In the genomic region with DNA sequence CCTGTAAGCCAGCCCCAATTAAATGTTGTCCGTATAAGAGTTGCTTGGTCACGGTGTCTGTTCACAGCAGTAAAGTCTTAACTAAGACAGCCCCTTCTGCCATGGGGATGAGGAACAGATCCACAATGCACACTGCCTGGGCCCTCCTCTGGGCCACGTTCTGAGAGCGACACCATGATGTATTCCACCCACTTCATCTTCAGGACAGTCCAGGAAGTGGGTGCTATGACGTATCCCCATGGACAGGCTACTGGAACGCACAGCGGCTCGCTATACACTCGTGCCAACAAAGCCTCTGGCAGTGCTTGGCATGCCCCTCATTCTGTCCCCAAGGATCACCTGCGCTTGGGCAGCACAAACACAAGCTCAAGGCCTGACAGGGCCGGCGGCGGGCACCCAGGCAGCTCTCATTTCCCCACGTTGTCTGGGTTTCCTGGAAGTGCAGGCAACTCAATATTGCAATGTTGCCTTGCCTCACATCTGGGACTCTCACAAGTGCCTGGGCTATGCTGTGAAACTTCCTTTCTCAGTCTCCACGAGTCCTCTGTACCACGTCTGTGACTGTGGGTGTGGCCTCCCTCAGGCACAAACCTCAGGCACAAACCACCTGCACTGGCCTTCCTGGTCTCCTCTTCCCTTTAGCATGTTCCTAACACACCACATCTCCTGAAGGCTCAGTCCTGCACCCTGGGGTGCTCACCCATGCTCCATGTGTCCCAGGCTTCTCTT, we compare ENCODE assay signal across 23 mouse cellular contexts. TPM values are rescaled to one million over a fixed set of nuclear protein-coding genes. Genes with fewer than 3 reads are reported as not detected.
A peak's percentile ranks its signal among the peaks of the same experiment; 100 is the strongest.
DNase-seq lines count a peak whose midpoint lies in the region; ATAC-seq lines count a peak whose summit lies in the region.
"Had no signal": no experiment of that assay in that cellular context is flagged by ENCODE, and none has a peak within 500 bp of the region (broad histone marks: within the 10 kb centered on the region; RNA-seq: fewer than 3 reads in every experiment).

No protein-coding gene starts in this region.

- H3K4me3 ChIP-seq in kidney, embryonic 16.5 days (ENCODE audit: low read length) = no peak overlapping the region
- H3K4me3 ChIP-seq: embryonic facial prominence, embryonic 13.5 days; layer of hippocampus, adult 2 months had no signal

- H3K9ac ChIP-seq in kidney, embryonic 16.5 days (replicated peaks; ENCODE audit: low read length) = no peak overlapping the region
- H3K9ac ChIP-seq: embryonic facial prominence, embryonic 13.5 days had no signal

- H3K4me2 ChIP-seq in kidney, embryonic 16.5 days (replicated peaks; ENCODE audit: low read depth, low read length) = no peak overlapping the region
- H3K4me2 ChIP-seq: embryonic facial prominence, embryonic 13.5 days; liver, embryonic 11.5 days had no signal

- H3K9me3 ChIP-seq in kidney, embryonic 16.5 days (ENCODE audit: low read length) = no peaks in the 10 kb centered on the region
- H3K9me3 ChIP-seq: embryonic facial prominence, embryonic 13.5 days had no signal

- peaks cover 3% of the 10 kb centered on the region; the same call in 1 of the 2 replicates for H3K4me1 ChIP-seq in kidney, embryonic 16.5 days (ENCODE audit: insufficient read depth, low read length)
- H3K4me1 ChIP-seq: embryonic facial prominence, embryonic 13.5 days had no signal

- no peaks in the 10 kb centered on the region for H3K36me3 ChIP-seq in kidney, embryonic 16.5 days (ENCODE audit: insufficient read depth, low read length)
- H3K36me3 ChIP-seq: embryonic facial prominence, embryonic 13.5 days had no signal

- H3K27me3 ChIP-seq in kidney, embryonic 16.5 days (ENCODE audit: insufficient read depth, low read length) = no peaks in the 10 kb centered on the region
- H3K27me3 ChIP-seq: CH12.LX; embryonic facial prominence, embryonic 13.5 days had no signal

- no peak for DNase-seq in frontal cortex, postnatal 14 days (ENCODE audit: low spot score in 2 of 2)
- DNase-seq in right cerebral cortex, adult 18-20 months = peak; percentile 49
- no peak for DNase-seq in right cerebral cortex, postnatal 36 days (ENCODE audit: low spot score in 2 of 2)
- DNase-seq in kidney, postnatal 25 days = no peak
- DNase-seq: adrenal gland, adult 2 months; cerebellum, adult 9-11 months; heart, postnatal 36 days; kidney, adult 18-20 months; kidney, postnatal 10 days; layer of hippocampus, postnatal 36 days; lung, adult 2 months; retina, postnatal 1 day; thymus, postnatal 36 days had no signal

- WGBS in kidney, embryonic 16.5 days = 80% methylated on average over 16 of the region's 16 CpGs

- no peak overlapping the region for H3K27ac ChIP-seq in kidney, embryonic 16.5 days (ENCODE audit: low read length)
- H3K27ac ChIP-seq: embryonic facial prominence, embryonic 13.5 days; layer of hippocampus, adult 2 months had no signal

- peak; percentile 81 for ATAC-seq in frontal cortex, adult (ENCODE audit: low TSS enrichment)
- ATAC-seq in hematopoietic stem cell, adult 5-6 weeks (replicated peaks in 1 of 2; ENCODE audit: insufficient read depth in 1 of 2, low FRiP score in 2 of 2, low TSS enrichment in 1 of 2, low read depth in 1 of 2, poor library complexity in 2 of 2, severe bottlenecking in 2 of 2) = peak; percentile 54 to 87
- ATAC-seq in neutrophil, adult 5-6 weeks (ENCODE audit: extremely low read depth, insufficient number of reproducible peaks, low FRiP score, poor library complexity, severe bottlenecking) = peak; percentile 34; the same call in 1 of the 2 replicates
- ATAC-seq in kidney, embryonic 16.5 days (ENCODE audit: low FRiP score, low TSS enrichment) = no peak
- ATAC-seq: forebrain, embryonic 16.5 days; hindbrain, embryonic 16.5 days had no signal

RNA-seq across cellular contexts. Expression of gene Tbc1d2, which starts 14.1 kb away (rescaled TPM):
- 1.8 and 4.7 TPM in 2 replicates for total RNA-seq in hematopoietic stem cell, adult 5-6 weeks (2017)
- 3.3 and 3.7 TPM in 2 replicates for total RNA-seq in neutrophil, adult 5-6 weeks (2017)
- polyA plus RNA-seq in kidney, embryonic 16.5 days (2015; fragmentation: Nextera tagmentation; extraction: Ambion mirVana) = 3.4 and 3.7 TPM in 2 replicates

RNA-seq across cellular contexts. Expression of gene Coro2a, which starts 33.9 kb away (rescaled TPM):
- total RNA-seq in hematopoietic stem cell, adult 5-6 weeks (2017) = 57.8 and 70.1 TPM in 2 replicates
- 26.6 and 36.5 TPM in 2 replicates for total RNA-seq in neutrophil, adult 5-6 weeks (2017)
- polyA plus RNA-seq in kidney, embryonic 16.5 days (2015; fragmentation: Nextera tagmentation; extraction: Ambion mirVana) = 5.9 and 6.4 TPM in 2 replicates
